Mouse (Mus musculus) v-Abl transformed pro-B cells (cell line): ENCODE data around the gene Gm7075.

Experiments used
- in situ Hi-C, 2 experiments: fragments of 400-800 bp; cut with MboI; formaldehyde crosslinking; loops; one replicate each; pipeline ENCODE4 v1.15.1; 2025; ENCODE audit not compliant: unreplicated experiment in 2 of 2

Gene Gm7075

GRCm38 (mm10) chr10:63377468-63377867 is 44.1 kb downstream of the Gm7075 start:
- in situ Hi-C loops: loop anchor here (5.0 to 10.0 kb wide), 2 partner anchors 60 to 63 kb away; no protein-coding TSS in a partner anchor

GRCm38 (mm10) chr10:63376303-63376702 is 45.3 kb downstream of the Gm7075 start:
- in situ Hi-C loops: loop anchor here (5.0 to 10.0 kb wide), 2 partner anchors 59 to 62 kb away; no protein-coding TSS in a partner anchor
